Mouse (Mus musculus): Measurements from ENCODE around the gene Rhbdf2. TPM values are rescaled to one million over a fixed set of nuclear protein-coding genes. Genes with fewer than 3 reads are reported as not detected.

The Rhbdf2 gene
- total RNA-seq, 1 experiment = 29.3 TPM

- Histone ChIP-seq H3K4me3 (ENCODE audit: insufficient read depth in 1 of 2, low read depth in 1 of 2, low read length in 2 of 2, poor library complexity in 1 of 2, severe bottlenecking in 1 of 2) (no peak overlapping the region), H3K4me1 (ENCODE audit: control insufficient read depth in 2 of 2, insufficient read depth in 2 of 2, low read length in 2 of 2, poor library complexity in 1 of 2) (peaks cover 4 to 26% of the 10 kb centered on the region in 2 experiments), H3K36me3 (ENCODE audit: control insufficient read depth, insufficient read depth, low read length, poor library complexity, severe bottlenecking) (peaks cover 8% of the 10 kb centered on the region; the same call in 1 of the 2 replicates), H3K9me3 (ENCODE audit: control insufficient read depth, insufficient read depth, low read depth, low read length) (no peaks in the 10 kb centered on the region), H3K27ac (ENCODE audit: insufficient read depth, low read depth, low read length, poor library complexity, severe bottlenecking) (peak overlapping the region; percentile 27; the same call in 1 of the 2 replicates), H3K9ac (ENCODE audit: insufficient read depth, low read depth, low read length, poor library complexity, severe bottlenecking) (no peak overlapping the region)
- TF ChIP-seq CHD2 (IDR thresholded peaks at IDR 0.05; ENCODE audit: low read depth, low read length) = no peak
- peak; percentile 70; the same call in 1 of the 2 replicates for TF ChIP-seq MAFK (IDR thresholded peaks at IDR 0.05; ENCODE audit: insufficient read depth, low read depth, low read length)
- TF ChIP-seq ZNF384 (IDR thresholded peaks at IDR 0.05; ENCODE audit: low read depth, low read length) = 0 out of 2 replicates have a peak, but pooled peaks have one; percentile 15
- no peak for TF ChIP-seq HCFC1 (IDR thresholded peaks at IDR 0.05; ENCODE audit: borderline replicate concordance, insufficient read depth, low read length)
- no peak for TF ChIP-seq ZC3H11A (IDR thresholded peaks at IDR 0.05; ENCODE audit: borderline replicate concordance, low read depth, low read length)
- DNase-seq (ENCODE audit: low read depth, low spot score) = no peak
- in situ Hi-C loops (cut with MboI; ENCODE audit: low sequenced_read_pairs in 2 of 2, unreplicated experiment in 2 of 2) = no loop called here
Measured at GRCm38 (mm10) chr11:116572756-116573543, 53.9 kb downstream of the Rhbdf2 start.

- Histone ChIP-seq H3K27ac (ENCODE audit: insufficient read depth, low read depth, low read length, poor library complexity, severe bottlenecking) (no peak overlapping the region), H3K36me3 (ENCODE audit: control insufficient read depth, insufficient read depth, low read length, poor library complexity, severe bottlenecking) (peaks cover 9% of the 10 kb centered on the region; the same call in 1 of the 2 replicates), H3K4me1 (ENCODE audit: control insufficient read depth in 2 of 2, insufficient read depth in 2 of 2, low read length in 2 of 2, poor library complexity in 1 of 2) (peaks cover 4 to 26% of the 10 kb centered on the region in 2 experiments), H3K4me3 (ENCODE audit: insufficient read depth in 1 of 2, low read depth in 1 of 2, low read length in 2 of 2, poor library complexity in 1 of 2, severe bottlenecking in 1 of 2) (no peak overlapping the region), H3K9ac (ENCODE audit: insufficient read depth, low read depth, low read length, poor library complexity, severe bottlenecking) (no peak overlapping the region), H3K9me3 (ENCODE audit: control insufficient read depth, insufficient read depth, low read depth, low read length) (no peaks in the 10 kb centered on the region)
- TF ChIP-seq HCFC1 (IDR thresholded peaks at IDR 0.05; ENCODE audit: borderline replicate concordance, insufficient read depth, low read length) = no peak
- TF ChIP-seq ZNF384 (IDR thresholded peaks at IDR 0.05; ENCODE audit: low read depth, low read length) = no peak
- no peak for TF ChIP-seq ZC3H11A (IDR thresholded peaks at IDR 0.05; ENCODE audit: borderline replicate concordance, low read depth, low read length)
- TF ChIP-seq MAFK (IDR thresholded peaks at IDR 0.05; ENCODE audit: insufficient read depth, low read depth, low read length) = no peak
- TF ChIP-seq CHD2 (IDR thresholded peaks at IDR 0.05; ENCODE audit: low read depth, low read length) = no peak
- in situ Hi-C loops (cut with MboI; ENCODE audit: low sequenced_read_pairs in 2 of 2, unreplicated experiment in 2 of 2) = no loop called here
- DNase-seq (ENCODE audit: low read depth, low spot score) = no peak
Measured at GRCm38 (mm10) chr11:116571767-116572679, 54.8 kb downstream of the Rhbdf2 start.

- H3K9me3 ChIP-seq (ENCODE audit: control insufficient read depth, insufficient read depth, low read depth, low read length) = no peaks in the 10 kb centered on the region
- DNase-seq (ENCODE audit: low read depth, low spot score) = no peak
- in situ Hi-C loops (cut with MboI; ENCODE audit: low sequenced_read_pairs in 2 of 2, unreplicated experiment in 2 of 2) = no loop called here
- peaks cover 9% of the 10 kb centered on the region; the same call in 1 of the 2 replicates for H3K36me3 ChIP-seq (ENCODE audit: control insufficient read depth, insufficient read depth, low read length, poor library complexity, severe bottlenecking)
- TF ChIP-seq CHD2 (IDR thresholded peaks at IDR 0.05; ENCODE audit: low read depth, low read length) (no peak), ZNF384 (IDR thresholded peaks at IDR 0.05; ENCODE audit: low read depth, low read length) (no peak), HCFC1 (IDR thresholded peaks at IDR 0.05; ENCODE audit: borderline replicate concordance, insufficient read depth, low read length) (no peak), MAFK (IDR thresholded peaks at IDR 0.05; ENCODE audit: insufficient read depth, low read depth, low read length) (no peak), ZC3H11A (IDR thresholded peaks at IDR 0.05; ENCODE audit: borderline replicate concordance, low read depth, low read length) (no peak)
- H3K27ac ChIP-seq (ENCODE audit: insufficient read depth, low read depth, low read length, poor library complexity, severe bottlenecking) = no peak overlapping the region
- no peak overlapping the region for H3K4me3 ChIP-seq (ENCODE audit: insufficient read depth in 1 of 2, low read depth in 1 of 2, low read length in 2 of 2, poor library complexity in 1 of 2, severe bottlenecking in 1 of 2)
- peaks cover 4 to 20% of the 10 kb centered on the region in 2 experiments for H3K4me1 ChIP-seq (ENCODE audit: control insufficient read depth in 2 of 2, insufficient read depth in 2 of 2, low read length in 2 of 2, poor library complexity in 1 of 2)
- no peak overlapping the region for H3K9ac ChIP-seq (ENCODE audit: insufficient read depth, low read depth, low read length, poor library complexity, severe bottlenecking)
Measured at GRCm38 (mm10) chr11:116570821-116571220, 56.0 kb downstream of the Rhbdf2 start.

- Histone ChIP-seq H3K27ac (ENCODE audit: insufficient read depth, low read depth, low read length, poor library complexity, severe bottlenecking) (no peak overlapping the region), H3K4me3 (ENCODE audit: insufficient read depth in 1 of 2, low read depth in 1 of 2, low read length in 2 of 2, poor library complexity in 1 of 2, severe bottlenecking in 1 of 2) (no peak overlapping the region), H3K9ac (ENCODE audit: insufficient read depth, low read depth, low read length, poor library complexity, severe bottlenecking) (no peak overlapping the region), H3K9me3 (ENCODE audit: control insufficient read depth, insufficient read depth, low read depth, low read length) (no peaks in the 10 kb centered on the region), H3K4me1 (ENCODE audit: control insufficient read depth in 2 of 2, insufficient read depth in 2 of 2, low read length in 2 of 2, poor library complexity in 1 of 2) (peaks cover 0 to 3% of the 10 kb centered on the region in 2 experiments; a peak in 1 of 4 replicates), H3K36me3 (ENCODE audit: control insufficient read depth, insufficient read depth, low read length, poor library complexity, severe bottlenecking) (peaks cover 6% of the 10 kb centered on the region; the same call in 1 of the 2 replicates)
- no peak for DNase-seq (ENCODE audit: low read depth, low spot score)
- no peak for TF ChIP-seq ZNF384 (IDR thresholded peaks at IDR 0.05; ENCODE audit: low read depth, low read length)
- TF ChIP-seq ZC3H11A (IDR thresholded peaks at IDR 0.05; ENCODE audit: borderline replicate concordance, low read depth, low read length) = no peak
- TF ChIP-seq HCFC1 (IDR thresholded peaks at IDR 0.05; ENCODE audit: borderline replicate concordance, insufficient read depth, low read length) = no peak
- TF ChIP-seq MAFK (IDR thresholded peaks at IDR 0.05; ENCODE audit: insufficient read depth, low read depth, low read length) = no peak
- TF ChIP-seq CHD2 (IDR thresholded peaks at IDR 0.05; ENCODE audit: low read depth, low read length) = no peak
- in situ Hi-C loops (cut with MboI; ENCODE audit: low sequenced_read_pairs in 2 of 2, unreplicated experiment in 2 of 2) = no loop called here
Measured at GRCm38 (mm10) chr11:116567531-116567930, 59.3 kb downstream of the Rhbdf2 start.

Measured in ES-E14 (cell line).